Mouse (Mus musculus) layer of hippocampus, adult 2 months (tissue): ENCODE data around the gene 1700129C05Rik. TPM values are rescaled to one million over a fixed set of nuclear protein-coding genes. Genes with fewer than 3 reads are reported as not detected.

Experiments used
- DNase-seq, 2 experiments: peaks; one replicate each; pipeline ENCODE4 v3.0.0; 2022; ENCODE audit warnings: low spot score in 2 of 2
- H3K27ac ChIP-seq: fragments of 200-600 bp; 2 replicates; pipeline ENCODE4 v1.8.1; 2022
- H3K4me3 ChIP-seq: fragments of 200-600 bp; 2 replicates; pipeline ENCODE4 v1.8.1; 2022; ENCODE audit warnings: mild to moderate bottlenecking
- CTCF ChIP-seq: fragments of 200-600 bp; conservative IDR thresholded peaks from 2 replicates; pipeline ENCODE4 v1.8.1; 2022; ENCODE audit warnings: antibody characterized with exemption, mild to moderate bottlenecking, moderate library complexity
- long read RNA-seq, 2 experiments: library from polyadenylated mRNA; stranded (forward); transcript quantifications; one replicate each; pipeline ENCODE4 v2.0.0; 2021; ENCODE audit warnings: borderline mapping rate in 2 of 2
- total RNA-seq, 2 experiments: library from RNA; stranded (reverse); gene quantifications; 2 replicates each; pipeline ENCODE4 v1.2.3; 2021

Gene 1700129C05Rik
- total RNA-seq = not detected
- long read RNA-seq, experiment 1 = 0 reads
- long read RNA-seq, experiment 2 = 0 reads

DNA sequence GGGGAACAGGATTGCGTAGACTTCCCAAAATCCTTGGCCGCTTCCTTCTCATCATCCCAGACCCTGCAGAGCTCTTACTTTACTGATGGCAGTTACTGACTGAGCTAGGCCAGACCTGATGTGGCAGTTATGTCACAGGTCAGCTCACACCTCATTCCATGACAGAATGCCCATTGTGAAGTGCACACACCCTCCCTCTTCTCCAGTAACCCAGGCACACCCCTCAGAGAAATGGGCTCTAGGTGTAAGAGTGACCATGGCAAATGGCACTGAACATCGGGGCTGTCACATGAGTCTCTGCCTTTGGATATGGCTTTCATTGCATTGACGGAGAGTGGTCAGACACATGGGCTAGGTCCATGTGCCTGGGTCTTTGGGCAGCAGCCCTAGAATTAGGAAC is at the start of gene 1700129C05Rik:
Gene 1700129C05Rik (minus strand): TSS at position 101 of the 400 bp plus-strand sequence.
- H3K4me3 ChIP-seq = no peak within 1 kb of the TSS
- no peak within 1 kb of the TSS for H3K27ac ChIP-seq
- DNase-seq = no peak
- no peak for TF ChIP-seq CTCF

DNA sequence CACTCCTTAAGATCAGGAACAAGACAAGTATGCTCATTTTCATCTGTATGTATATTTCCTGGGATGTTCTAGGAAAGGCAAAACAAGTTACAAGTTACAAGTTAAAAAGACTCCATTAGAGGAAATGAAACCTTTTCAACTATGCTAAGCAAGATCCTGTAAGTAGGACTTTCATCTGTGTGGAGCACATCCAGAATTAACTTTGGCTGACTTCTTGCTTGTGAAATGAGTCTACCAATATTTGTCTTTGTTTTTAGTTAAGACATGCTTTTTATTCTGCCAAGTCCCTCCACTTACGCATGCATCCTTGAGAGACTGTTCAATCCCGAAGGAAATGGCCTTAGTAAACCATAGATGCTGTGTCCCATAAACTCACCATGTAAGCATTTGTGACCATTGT is 43.4 kb upstream of the 1700129C05Rik start:
- Histone ChIP-seq H3K4me3 (no peak overlapping the region), H3K27ac (no peak overlapping the region)
- no peak for DNase-seq
- TF ChIP-seq CTCF = no peak

DNA sequence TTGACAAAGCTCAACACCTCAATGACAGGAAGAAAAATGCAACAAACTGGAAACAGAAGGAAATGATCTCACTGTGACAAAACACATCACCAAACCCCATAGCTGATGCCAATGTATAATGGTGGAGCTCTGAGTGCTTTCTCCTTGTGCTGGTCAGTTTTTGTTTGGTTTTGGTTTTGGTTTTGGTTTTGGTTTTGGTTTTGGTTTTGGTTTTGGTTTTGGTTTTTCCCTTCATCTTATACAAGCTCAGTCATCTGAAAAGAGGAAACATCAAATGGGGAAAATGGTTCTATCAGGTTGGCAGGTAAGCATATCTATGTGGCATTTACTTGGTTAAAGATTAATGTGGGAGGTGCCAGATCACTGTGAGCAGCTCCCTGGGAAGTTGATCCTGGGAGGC is 42.8 kb upstream of the 1700129C05Rik start:
- H3K4me3 ChIP-seq = no peak overlapping the region
- no peak for DNase-seq
- no peak for TF ChIP-seq CTCF
- no peak overlapping the region for H3K27ac ChIP-seq

DNA sequence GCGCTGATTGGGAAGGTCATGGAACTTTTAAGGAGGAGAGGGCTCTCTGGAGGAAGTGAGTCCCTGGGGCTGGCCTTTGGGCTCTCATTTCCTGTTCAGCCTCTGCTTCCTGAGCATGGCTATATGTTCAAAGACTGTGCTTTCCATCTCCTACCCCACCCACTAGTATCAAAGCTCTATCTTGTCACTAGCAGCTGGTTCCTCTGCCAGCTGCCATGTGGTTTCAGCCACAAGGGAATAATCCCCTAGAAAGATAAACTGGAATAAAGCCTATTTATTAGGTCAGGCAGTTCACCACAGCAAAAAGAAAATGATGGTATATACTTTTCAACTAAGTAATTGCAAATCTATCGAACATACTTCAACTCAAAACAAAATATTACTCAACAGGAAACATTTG is 40.0 kb upstream of the 1700129C05Rik start:
- H3K4me3 ChIP-seq = no peak overlapping the region
- no peak for TF ChIP-seq CTCF

DNA sequence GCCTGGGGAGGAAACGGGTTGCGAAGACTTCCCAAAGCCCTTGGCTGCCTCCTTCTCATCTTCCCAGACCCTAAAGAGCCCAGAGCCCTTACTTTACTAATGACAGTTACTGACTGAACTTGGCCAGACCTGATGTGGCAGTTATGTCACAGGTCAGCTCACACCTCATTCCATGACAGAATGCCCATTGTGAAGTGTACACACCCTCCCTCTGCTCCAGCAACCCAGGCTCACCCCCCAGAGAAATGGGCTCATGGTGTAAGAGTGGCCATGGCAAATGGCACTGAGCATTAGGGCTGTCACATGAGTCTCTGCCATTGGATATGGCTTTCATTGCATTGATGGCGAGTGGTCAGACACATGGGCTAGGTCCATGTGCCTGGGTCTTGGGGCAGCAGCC is 36.0 kb upstream of the 1700129C05Rik start, which contains the start of gene Gm5142:
Gene Gm5142 (minus strand): TSS at position 101 of the 400 bp plus-strand sequence.
- no peak within 1 kb of the TSS for H3K27ac ChIP-seq
- no peak within 1 kb of the TSS for H3K4me3 ChIP-seq
- no peak for DNase-seq
- TF ChIP-seq CTCF = no peak

More for the DNA sequence above, 40.0 kb upstream of the 1700129C05Rik start:
- no peak for DNase-seq
- H3K27ac ChIP-seq = no peak overlapping the region

DNA sequence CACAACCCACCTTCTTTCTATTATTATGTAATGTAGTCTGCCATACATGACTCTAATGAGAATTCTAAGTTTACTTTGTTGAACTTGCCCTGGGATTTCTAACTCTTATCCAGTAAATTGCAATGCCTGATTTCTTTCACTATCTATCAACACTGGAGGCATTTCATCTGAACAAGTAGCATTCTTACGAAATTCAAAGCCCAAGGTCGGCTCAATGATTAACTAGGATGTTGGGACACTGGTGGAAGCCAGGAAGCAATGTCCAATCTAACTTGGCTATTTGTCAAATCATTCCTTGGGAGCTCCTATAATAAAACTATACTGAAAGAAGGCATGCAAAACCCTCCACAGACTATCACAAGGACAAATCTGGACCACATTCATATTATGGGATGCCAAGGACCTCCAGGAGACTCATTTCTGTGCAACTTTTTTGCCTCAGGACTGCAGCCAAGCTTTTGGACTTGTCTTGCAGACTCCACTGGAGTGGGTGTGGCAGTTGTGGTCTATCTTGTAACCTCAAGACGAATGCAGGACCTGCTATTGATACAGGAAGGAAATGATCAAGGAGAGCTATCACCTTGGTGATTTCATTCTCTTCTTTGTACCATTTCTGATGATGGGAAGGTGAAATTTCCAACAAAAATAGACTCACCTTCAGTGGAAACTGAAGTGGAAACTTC is 14.5 kb upstream of the 1700129C05Rik start:
- Histone ChIP-seq H3K27ac (no peak overlapping the region), H3K4me3 (no peak overlapping the region)
- TF ChIP-seq CTCF = no peak
- no peak for DNase-seq

DNA sequence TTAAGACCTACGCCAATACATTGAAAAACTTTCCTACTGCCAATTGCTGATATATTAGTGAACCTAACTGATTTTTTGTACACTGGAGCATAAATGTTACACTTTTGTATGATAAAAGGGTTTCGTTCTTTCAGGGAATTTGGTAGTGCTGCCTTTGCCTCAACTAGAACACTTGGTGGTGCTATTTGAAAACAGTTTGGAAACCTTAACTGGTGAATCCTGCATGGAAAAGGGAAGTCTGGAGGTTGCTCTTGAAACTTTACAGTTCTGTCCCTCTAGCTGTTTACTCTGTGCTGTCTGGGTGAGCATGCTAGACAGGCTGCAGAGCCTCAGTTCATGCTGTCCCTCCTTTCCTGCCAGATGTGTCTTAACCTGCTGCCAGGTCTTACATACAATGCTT is 12.9 kb upstream of the 1700129C05Rik start:
- Histone ChIP-seq H3K27ac (no peak overlapping the region), H3K4me3 (no peak overlapping the region)
- TF ChIP-seq CTCF = peak; percentile 83
- peak; percentile 10 to 21 for DNase-seq

DNA sequence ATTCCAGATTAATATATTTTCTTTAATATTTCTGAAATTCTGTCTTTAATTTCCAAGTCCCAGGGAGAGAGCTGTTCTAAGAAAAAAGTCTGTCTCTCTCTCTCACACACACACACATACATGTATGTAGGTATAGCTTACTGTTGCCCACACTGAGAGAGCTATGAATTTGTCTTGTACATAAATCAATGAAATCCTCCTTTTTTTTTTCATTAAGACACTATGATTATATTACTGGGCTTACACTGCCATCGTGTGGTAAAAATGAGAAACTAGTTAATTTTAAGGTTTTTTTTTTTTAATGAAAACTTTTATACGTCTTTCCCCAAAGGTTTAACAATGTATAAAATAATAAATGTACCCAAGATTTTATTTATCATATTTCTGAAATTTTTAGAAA is 28.4 kb downstream of the 1700129C05Rik start:
- no peak for DNase-seq
- peak; percentile 81 for TF ChIP-seq CTCF
- no peak overlapping the region for H3K27ac ChIP-seq
- H3K4me3 ChIP-seq = no peak overlapping the region

DNA sequence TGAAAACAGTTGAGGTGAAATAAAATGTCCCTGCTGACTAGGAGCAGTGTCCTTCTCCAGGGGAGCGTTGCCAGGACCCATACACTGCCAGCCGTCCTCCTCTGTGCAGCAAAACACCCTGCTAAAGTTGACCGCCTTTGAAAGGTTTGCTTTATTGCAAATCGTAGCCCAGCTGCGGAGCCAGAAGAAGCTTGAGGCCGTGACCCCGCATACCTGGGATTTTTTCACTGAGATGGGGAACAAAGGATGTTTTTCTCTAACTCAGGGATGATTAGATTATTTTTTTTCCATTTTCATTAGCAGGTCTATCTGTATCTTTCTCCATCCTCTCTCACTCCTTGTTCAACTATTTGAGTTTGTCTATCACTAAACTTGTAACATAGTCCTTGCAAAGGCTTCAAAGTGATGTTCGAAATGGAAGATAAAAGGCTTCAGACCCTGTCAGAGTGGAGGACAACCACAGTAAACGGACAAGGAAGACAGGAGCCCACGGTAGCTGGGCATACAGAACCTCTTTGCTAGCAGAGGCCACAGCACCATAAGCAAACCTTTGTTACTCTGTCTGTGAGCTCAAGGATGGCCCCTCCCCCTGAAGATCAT is 38.6 kb downstream of the 1700129C05Rik start:
- TF ChIP-seq CTCF = no peak
- Histone ChIP-seq H3K27ac (no peak overlapping the region), H3K4me3 (no peak overlapping the region)
- no peak for DNase-seq

DNA sequence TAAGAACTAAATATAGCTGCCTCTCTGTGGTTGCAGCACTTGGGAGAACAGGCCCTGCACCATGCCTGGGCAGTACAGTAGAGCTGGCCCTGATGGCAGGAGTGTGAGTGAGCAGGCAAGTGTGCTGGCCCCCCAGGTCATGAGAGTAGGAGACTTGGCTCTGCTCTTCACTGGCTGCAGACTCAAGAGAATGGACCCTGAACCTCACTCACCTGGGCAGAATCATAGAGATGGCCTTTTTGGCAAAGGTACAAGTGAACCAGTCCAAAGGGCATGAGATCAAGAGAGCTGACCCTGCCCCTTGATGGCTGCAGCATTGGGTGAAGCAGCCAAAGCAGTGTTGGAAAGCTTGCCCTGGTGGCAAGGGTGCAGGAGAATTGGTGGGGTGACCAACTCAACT is 49.1 kb downstream of the 1700129C05Rik start:
- DNase-seq = no peak
- no peak for TF ChIP-seq CTCF
- no peak overlapping the region for H3K27ac ChIP-seq
- H3K4me3 ChIP-seq = no peak overlapping the region

DNA sequence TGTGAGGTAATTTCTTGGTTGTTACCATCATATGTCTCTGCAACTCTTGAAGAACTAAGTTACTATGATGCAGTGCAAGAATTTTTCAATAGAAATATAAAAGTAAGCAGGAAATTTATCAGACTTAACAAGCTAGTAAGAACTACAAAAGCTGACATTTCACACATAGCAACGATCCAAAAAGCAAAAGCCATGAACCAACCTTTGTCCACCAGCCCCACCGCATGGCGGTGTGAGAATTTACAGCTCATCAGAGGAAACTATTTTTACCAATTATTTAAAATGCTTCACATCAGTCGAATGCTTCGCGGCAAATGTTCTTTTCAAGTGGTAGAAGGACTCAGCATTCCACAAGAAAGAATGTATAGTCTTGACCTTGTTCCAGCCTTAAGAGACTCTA is 58.3 kb downstream of the 1700129C05Rik start:
- no peak overlapping the region for H3K27ac ChIP-seq
- peak; percentile 37 to 58 for DNase-seq
- H3K4me3 ChIP-seq = no peak overlapping the region
- TF ChIP-seq CTCF = peak; percentile 84

Other genes with a start within 250 kb of the 1700129C05Rik start
- not detected for gene Gm5142, start 35.9 kb upstream of the 1700129C05Rik start, total RNA-seq
- 10 to 100 TPM; 34.3 to 34.9 TPM for gene Rcbtb1, start 58.3 kb upstream of the 1700129C05Rik start, total RNA-seq
- not detected for gene Gm6904, start 117.3 kb upstream of the 1700129C05Rik start, total RNA-seq
- not detected for gene Phf11a, start 154.6 kb upstream of the 1700129C05Rik start, total RNA-seq
- gene Phf11b, start 198.5 kb upstream of the 1700129C05Rik start, total RNA-seq = not detected
- gene Phf11d, start 222.6 kb upstream of the 1700129C05Rik start, total RNA-seq = 1 to 10 TPM in 1 of 2 experiments, under 1 TPM in 1; 0.84 to 1.1 TPM